Mouse (Mus musculus) lung, postnatal 10 days (tissue): ENCODE measurements around the gene Gclc.

Experiments
- DNase-seq: peaks from one replicate; pipeline ENCODE4 v3.0.0; 2021

The Gclc gene

DNA sequence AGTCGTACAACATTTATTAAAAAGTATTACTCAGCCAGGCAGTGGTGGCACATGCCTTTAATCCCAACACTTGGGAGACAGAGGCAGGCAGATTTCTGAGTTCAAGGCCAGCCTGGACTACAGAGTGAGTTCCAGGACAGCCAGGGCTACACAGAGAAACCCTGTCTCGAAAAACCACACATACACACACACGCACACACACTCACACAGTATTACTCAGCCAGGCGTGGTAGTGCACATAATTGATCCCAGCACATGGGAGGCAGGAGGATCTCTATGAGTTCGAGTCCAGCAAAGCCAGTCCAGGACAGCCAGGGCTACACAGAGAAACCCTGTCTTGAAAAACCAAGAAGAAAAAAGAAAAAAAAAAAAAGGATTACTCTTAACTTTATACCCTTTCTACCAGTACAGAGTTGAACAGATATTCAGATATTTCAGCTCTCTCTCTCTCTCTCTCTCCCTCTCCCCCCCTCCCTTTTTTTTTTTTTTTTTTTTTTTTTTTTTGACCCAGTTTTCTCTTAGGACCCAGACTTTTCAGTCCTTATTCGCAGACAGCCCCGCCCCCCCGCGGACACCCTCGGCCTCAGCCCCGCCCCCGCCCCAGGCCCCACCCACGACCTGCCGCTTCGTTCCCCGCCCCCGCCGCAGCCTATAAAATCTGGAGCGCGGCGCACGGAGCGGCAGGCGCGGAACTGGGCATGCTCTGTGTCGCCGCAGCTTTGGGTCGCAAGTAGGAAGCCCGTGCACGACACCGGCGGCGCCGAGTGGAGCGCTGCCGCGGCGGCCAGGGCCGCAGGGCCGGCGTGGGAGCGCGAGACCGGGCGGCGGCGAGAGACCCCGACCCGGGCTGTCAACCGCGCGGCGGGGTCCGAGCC is at the start of gene Gclc:
Gclc (plus strand) TSS at position 683 of the 875 bp plus-strand sequence.
- peak; percentile 92 for DNase-seq

DNA sequence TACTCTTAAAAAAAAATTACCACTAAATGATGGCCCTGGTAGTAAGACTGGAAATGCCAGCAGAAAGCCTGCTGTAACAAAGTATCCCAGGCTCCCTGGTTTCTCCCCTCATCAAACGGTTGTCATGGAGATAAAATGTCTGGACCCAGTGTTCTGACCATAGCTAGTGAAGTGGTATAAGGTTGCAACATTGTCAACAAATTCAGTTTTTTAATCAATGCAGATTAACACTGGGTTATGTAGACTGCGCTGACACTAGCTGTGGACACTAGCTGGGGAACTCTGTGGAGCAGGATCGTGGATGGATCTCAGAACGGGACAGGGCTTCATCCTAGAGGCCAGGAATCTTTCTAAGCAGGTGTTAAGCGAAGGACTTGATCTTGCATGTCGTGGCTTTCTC is 47.8 kb upstream of the Gclc start:
- no peak for DNase-seq

DNA sequence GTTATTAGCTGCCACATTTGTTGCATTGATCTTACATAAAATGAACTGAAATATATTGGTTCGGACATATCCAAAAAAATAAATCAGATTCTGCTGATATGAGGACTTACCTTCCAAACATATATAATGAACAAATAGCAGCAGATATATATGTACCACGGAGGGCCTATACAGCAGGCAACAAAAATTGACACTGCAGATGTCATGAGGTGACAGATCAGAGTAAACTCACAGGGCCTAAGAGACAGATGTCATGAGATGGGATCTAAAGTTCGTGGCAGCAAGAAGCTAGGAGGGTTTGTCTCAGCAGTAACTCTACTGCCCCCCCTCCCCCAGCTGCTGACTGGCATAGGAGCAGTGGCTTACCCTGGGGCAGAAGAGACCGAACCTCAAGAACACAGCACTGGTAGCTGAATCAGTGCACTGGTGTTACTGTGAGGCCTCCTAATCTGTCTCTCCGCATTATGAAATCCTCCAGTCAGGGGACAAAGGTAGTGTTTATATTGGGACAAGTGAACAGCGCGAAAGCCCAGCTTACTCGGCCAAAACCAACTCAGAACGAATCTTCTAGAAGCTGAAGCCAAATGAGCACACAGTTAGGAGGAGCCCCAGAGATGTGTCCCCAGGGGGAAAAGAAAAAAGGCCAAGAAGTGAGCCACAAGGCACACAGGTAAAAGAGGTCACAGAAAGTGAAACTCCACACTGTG is 46.7 kb upstream of the Gclc start:
- no peak for DNase-seq

DNA sequence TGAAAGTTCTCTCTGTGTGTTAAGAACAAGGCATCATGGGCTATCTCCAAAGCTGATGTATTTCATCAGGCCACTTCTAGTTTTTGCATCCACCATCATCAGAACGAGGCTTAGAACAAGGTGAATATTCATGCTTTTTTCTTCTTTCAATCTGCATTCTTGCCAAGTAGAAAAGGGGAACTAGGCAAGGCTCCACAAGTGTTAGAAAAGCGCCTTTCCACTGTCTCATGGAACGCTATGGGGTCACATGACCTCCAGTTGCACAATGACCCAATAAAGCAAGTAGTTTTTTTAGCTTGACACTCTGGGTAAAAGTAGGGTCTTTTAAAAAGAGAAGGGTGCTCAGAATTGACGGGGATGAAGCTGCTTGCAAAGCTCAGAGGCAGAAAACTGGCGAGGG is 45.4 kb upstream of the Gclc start:
- no peak for DNase-seq

DNA sequence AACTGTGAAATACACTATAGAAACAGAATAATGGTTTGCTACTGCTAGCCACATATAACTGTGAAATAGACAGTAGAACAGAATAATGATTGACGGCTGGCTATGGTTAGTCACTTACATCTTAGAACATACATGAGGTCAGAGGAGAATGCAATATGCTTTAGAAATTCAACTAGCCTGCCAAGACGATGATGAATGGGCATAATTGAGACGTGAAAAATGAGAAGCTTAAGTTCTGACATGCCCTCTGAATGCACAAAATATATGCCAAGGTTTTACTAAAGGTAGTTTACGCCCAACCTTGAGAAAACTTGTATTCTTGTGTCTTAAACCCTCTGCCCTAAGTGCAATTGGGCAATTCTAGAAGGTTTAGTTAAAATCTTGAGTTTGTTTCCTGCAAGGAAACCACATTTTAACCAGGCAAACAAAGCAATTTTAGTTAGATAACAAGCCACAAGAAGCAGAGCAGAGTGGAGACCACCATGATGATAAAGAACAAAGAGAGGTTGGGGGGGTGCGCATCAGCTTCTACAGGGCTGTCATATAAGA is 43.2 kb upstream of the Gclc start:
- no peak for DNase-seq

DNA sequence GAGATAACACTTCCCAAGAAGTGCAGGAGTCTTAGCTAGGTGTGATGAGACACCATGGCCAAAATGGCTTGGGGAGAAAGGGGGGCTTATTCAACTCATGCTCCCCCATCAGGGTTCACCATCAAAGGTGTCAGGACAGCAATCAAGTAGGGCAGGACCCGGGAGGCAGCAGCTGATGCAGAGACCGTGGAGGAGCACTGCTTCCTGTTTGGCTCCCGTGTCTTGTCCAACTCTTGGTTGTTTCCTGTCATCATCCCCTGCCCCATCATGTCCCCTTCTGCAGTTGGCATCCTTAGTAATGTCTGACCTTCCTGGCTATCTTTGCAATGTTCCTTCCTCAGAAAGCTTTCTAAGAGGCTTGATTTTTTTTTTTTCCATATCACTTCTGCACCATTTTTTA is 41.5 kb upstream of the Gclc start:
- DNase-seq = no peak

DNA sequence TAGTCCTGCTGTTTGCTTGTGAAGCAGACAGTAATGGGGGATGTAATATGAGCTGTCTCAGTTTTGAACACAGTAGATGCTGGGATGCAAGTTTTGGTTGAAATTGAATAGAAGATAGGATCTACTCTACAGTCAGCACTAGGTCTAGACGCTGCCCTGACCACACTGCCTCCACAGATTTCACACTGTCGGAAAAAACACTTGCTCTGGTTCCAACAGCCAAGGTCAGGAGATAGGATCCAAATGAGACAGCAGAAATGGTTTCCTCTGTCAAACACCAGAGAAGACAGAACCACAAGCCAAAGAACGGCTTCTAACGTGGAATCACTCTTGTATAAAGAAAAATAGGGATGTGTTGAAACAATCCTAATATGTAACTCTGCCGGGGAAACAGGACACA is 41.0 kb upstream of the Gclc start:
- DNase-seq = no peak

DNA sequence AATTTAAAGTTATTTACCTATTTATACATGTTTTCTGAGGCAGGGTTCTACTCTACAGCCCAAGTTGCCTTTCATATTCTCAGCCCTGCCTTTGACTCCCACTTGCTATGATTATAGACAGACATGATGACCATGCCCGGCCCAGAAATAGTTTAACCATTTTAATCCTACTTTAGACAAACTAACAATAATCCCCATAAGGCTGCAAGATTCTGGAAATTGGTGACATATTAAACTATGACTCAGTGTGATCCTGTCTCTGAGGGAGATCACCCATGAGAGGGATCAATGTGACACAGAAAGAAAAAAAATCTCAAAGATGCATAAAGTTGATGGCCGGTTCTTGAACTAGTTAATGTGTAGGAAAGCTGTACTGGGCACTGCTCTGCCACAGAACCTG is 39.1 kb upstream of the Gclc start:
- no peak for DNase-seq

DNA sequence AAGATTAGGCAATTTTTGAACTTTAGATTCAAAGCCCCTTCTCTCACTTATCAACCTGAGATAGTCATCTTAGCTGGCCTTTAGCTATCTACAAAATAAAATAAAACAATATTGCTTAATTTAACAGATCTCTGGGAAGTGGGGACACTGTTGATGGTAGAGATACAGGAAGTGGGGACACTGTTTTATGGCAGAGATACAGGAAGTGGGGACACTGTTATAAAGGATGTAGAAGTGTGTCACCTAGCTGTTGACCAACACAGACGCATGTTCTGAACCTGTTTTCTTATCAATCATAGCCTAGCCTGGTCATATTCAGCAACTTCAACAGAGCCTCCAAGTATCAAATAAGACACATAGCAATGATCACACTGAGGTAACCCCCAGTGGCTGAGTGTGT is 38.3 kb upstream of the Gclc start:
- DNase-seq = no peak

DNA sequence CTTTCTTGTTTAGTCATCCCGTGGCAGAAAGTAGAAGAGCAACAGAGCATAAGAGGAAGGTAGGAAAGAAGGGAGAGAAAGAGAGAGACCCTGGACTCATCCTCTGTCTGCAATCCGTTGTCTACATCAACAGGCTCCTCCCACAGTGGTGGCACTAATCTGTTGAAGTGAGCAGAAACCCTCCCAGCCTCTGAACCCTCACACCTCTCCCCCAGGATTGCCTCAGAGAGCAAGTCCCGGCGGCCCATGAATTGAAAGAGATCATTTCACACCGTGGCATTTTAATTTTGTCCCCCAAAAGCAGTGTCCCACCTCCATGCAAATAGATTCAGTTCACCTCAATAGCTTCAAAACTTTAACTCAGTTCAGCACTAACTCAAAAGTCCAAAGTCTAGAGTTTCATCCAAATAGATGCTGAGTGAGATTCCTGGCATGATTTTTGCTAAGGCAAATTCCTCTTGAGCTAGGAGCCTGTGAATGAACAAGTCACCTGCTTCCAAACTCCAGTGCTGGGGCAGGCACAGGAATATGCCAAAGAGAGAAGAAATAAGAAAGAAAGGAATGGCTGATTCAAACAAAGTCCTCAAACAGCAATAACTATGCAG is 36.4 kb upstream of the Gclc start:
- no peak for DNase-seq

DNA sequence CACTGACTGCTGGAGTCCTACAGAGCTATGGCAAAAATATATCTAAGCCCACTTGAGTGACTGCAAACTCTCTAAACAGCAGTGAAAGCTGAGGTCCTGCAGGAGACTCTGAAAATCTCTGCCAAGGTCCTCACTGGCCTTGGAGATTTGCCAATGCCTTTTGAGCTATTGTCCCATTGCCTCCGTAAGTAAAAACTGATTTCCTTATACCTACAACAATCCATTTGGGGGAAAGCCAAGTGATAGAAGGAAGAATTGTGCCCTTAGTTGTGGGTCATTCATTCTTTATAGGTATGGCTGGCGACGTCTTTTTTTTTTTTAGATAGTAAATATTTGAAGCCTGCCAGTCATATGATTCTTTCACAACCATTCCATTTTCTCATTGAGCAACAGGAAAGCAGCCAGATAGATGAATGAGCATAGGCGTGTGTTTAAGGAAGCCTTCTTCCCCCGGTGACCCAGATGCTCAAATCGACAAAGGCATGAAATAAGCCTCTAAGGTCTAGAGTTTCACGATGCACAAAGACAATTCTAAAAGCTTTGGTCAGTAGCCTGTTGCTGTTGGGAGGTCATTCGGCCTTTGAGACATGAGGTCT is 35.4 kb upstream of the Gclc start:
- DNase-seq = no peak

DNA sequence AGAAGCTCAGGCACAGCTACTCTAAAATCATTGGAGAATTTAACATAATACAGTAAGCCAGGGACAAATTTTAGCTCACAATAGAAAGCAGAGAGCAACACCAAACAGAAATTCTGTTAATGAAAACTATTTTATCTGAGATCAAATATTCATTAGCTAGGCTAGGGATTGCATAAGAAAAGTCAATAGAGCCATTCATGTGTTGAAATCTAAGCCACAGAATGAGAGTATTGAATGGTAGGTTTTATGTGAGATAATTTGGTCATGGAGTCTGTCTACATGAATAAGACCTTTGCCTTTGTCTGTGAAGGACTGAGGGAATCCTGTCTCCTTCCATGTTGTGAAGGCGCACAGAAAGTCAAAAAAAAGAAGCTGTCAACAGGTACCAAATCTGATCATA is 34.7 kb upstream of the Gclc start:
- no peak for DNase-seq

DNA sequence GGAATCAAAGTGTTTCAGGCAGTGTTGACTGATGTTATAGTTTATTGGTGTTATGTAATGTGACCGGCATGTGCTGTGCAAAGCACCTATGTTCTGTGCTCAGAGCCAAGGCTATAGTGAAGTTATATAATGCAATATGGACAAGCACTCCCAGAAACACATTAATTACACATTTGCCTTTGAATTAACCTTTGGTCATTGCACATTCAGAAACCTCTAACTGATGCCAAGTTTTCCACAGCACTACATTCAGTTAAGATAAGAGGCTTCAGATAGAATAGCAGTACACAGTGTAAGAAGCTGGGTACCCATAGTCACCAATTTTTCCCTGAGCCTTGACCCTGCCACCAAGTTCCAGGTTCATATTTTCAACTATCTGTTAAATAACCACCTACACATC is 32.0 kb upstream of the Gclc start:
- no peak for DNase-seq

DNA sequence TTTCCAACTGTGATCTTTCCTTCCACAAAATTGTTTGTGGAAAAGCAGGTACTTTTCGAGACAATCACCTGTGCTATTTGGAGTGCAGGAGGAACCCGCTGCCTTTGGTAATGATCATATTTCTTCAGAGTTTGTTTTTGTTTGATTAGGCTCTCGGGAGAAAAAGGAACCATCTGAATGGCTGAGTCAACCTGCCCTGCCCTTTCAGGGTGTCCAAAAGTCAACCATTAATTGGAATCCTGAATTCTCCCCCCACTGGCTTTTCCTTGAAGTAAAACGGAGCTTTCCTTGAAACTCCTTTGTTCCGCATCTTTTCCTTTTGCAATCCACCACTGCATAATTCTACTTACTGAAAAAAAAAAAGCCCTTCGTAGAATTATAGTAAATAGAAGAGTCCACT is 30.1 kb upstream of the Gclc start:
- DNase-seq = no peak

DNA sequence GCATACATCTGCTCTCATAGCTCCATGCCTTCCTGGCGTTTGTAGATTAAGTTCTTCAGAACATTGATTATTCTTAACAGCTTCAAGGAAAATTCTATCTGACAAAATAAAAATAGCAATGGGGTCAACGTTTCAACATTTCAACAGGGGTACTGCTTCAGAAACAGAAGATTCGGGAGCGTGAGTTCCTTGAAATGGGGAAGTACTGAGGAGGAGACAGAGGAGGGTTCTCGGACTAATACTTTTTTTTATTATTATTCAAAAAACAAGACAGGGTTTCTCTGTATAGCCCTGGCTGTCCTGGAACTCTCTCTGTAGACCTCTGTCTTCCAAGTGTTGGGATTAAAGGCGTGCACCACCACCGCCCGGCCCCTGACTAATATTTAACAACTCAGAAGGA is 28.9 kb upstream of the Gclc start:
- DNase-seq = no peak

DNA sequence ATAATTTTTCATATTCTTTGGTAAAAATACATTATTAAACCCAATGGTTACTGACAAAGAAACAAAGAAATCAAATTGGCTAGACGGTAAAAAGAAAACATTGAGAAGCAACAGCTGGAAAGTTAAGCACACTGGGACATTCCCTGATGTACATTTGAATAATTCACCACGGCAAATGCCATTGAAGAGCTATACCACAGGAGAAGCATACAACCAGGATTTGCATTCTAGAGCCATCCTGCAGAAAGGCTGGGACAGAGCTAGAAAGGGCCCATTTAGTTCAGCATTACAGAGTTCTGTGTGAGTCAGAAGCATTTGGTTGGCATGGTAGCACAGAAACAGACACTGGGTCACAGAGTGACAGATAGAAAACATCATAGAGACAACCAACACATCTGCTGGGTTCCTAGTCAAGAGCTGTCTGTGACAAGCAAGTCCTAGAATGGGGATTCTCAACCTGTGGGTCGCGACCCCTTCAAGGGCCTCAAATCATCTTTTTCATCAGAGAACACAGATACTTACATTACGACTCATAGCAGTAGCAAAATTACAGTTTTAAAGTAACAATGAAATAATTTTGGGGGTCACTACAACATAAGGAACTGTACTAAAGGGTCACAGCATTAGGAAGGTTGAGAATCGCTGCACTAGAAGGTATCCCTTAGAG is 28.2 kb upstream of the Gclc start:
- DNase-seq = no peak

DNA sequence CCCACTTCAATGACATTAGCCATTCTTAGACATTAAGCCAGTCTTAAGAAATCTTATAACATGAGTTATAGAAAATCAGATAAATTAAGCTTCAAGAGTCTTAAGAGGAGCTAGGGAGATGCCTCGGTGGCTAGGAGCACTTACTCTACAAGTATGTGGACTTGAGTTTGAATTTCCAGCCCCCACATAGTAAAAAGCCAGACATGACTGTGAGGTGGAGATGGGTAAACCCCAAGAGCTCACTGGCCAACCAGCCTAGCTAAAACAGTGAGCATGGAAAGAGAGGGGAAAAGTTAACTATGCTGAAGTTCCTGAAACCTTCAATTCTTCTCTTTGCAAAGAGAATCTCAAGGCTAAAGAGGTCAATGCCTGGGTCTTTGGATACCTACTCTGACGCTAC is 27.3 kb upstream of the Gclc start:
- no peak for DNase-seq

DNA sequence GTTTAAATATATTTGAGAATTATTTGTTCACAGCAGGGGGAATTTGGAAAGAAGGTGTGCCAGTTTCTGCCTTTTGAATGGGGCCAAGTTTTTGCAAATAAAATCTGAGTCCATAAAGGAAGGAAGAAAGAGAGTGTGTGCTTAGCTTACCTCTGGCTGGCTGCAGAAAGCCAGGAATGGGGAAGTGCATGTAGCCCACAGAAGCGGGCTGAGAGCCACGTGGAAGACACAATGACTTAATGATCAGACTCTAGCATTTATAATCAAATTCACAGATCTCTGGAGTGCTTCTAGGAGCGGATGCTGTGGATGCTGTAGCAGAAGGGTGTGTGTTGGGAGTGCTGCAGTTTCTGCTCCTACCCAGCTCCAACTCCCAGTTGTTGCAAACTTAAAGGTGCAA is 22.3 kb upstream of the Gclc start:
- no peak for DNase-seq

DNA sequence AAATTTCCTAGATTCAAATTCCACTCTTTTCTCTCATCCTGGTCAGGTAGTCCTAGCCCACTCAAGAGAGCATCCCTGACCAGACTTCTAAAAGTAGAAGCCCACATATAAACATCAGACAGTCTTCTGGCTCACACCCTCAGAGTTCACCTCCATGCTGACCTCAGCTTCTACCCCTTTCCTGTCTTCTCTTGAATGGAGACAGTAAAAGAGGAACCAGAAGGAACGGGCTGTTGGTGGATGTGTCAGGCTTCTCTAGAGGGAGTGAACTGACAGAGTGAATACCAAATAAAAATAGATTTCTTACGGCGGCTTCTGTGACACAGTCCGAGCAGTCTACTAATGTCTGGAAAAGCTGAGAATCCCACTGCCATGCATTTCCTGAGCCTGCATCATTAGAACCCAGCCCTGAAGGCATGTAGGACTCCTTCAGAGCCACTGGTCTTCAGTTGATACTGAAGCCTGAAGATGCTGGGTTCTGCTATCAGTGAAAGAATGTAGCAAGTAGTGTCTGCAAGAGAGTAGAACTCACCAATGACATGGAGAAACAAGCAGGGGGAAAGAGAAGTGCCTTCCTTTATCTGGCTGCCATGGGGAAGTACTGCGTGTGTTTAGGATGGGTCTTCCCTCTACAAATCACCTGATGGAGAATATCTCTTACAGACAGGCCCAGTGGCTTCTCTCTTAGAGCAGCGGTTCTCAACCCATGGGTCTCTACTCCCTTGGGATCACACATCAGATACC is 16.9 kb upstream of the Gclc start:
- DNase-seq = no peak

DNA sequence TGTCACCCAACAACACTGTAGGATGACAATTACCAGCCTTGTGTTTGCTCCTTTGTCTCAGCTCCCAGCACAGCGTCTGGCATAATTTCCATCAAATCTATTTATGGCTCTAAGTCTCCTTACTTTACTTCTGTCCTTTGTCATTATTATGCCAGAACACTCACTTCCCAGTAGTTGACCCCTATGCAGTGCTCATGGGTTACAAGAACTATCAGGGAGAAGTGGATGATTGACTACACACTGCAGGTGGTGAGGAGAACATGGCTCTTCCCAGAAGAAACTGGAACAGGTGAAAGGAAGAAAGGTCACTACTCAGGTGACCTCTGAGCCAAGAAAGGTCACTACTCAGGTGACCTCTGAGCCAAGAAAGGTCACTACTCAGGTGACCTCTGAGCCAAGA is 12.9 kb upstream of the Gclc start:
- no peak for DNase-seq

DNA sequence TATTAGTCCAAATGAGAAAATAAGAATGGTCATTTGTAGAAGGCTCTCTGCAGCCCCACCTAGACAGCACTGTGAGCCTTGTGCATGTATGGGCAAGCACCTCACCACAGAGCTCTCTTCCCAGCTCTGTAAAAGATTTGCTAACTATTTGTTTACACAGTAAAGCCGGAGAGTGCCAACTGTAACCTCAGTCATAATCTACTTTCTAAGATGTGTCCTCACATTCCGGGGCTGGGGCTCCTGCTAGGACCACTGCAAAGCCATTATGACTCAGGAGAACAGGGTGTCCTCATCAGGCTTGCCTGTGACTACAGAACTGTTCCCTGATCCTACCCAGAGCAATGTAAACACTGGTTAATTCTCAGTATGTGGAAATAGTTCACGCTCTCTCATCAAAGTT is 9.5 kb upstream of the Gclc start:
- peak; percentile 9 for DNase-seq

DNA sequence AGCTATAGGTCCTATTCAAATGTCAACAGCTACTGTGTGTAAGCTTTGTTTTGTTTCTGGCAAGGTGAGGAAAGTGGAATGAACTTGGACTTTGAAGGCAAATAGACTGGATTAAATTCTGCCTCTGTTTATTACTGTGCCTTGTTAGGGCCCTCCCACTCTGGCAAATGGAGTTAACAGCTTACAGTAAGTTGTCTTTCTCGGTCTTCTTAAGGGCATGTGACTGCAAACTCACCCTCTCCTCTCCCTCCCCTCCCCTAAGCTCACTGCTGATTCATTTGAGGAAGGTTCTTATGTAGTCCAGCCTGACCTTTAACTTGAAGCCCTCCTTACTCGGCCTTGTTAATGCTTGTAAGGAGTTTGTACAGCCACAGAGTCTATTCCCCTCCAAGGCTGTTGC is 8.0 kb upstream of the Gclc start:
- DNase-seq = no peak
